Mouse (Mus musculus) forebrain, postnatal 0 days (tissue): ENCODE data around the gene Fas. TPM values are rescaled to one million over a fixed set of nuclear protein-coding genes. Genes with fewer than 3 reads are reported as not detected.

ENCODE experiments used
- ATAC-seq: fragments of 200-750 bp; cut with Nextera tagmentation; 2 replicates; pipeline ENCODE4 v1.8.0; 2017; ENCODE audit warnings: mild to moderate bottlenecking, moderate library complexity
- DNase-seq: peaks from one replicate; pipeline ENCODE4 v3.0.0-alpha.2; 2015
- H3K27ac ChIP-seq: fragments of 300-500 bp; sonication (generic); 2 replicates; pipeline ENCODE4 v1.5.1; 2014; ENCODE audit warnings: low read depth, mild to moderate bottlenecking, antibody characterized with exemption, low read length, moderate library complexity, mixed read lengths
- H3K27me3 ChIP-seq: fragments of 300-500 bp; sonication (generic); 2 replicates; pipeline ENCODE4 v1.6.1; 2014; ENCODE audit warnings: mild to moderate bottlenecking, low read length, mixed read lengths; ENCODE audit not compliant: insufficient read depth
- H3K36me3 ChIP-seq: fragments of 300-500 bp; sonication (generic); 2 replicates; pipeline ENCODE4 v1.6.1; 2014; ENCODE audit warnings: mild to moderate bottlenecking, moderate library complexity; ENCODE audit not compliant: insufficient read depth
- H3K4me1 ChIP-seq: fragments of 300-500 bp; sonication (generic); 2 replicates; pipeline ENCODE4 v1.6.1; 2014; ENCODE audit warnings: antibody characterized with exemption; ENCODE audit not compliant: insufficient read depth
- H3K4me2 ChIP-seq: fragments of 300-500 bp; sonication (generic); 2 replicates; pipeline ENCODE4 v1.6.1; 2014; ENCODE audit warnings: low read depth, mild to moderate bottlenecking, moderate library complexity
- H3K4me3 ChIP-seq: fragments of 300-500 bp; sonication (generic); 2 replicates; pipeline ENCODE4 v1.5.1; 2014; ENCODE audit warnings: low read depth, low read length, mixed read lengths
- H3K9ac ChIP-seq: fragments of 300-500 bp; sonication (generic); 2 replicates; pipeline ENCODE4 v1.6.1; 2014; ENCODE audit warnings: mild to moderate bottlenecking
- H3K9me3 ChIP-seq: fragments of 300-500 bp; sonication (generic); 2 replicates; pipeline ENCODE4 v1.6.1; 2016; ENCODE audit warnings: low read length
- CTCF ChIP-seq: sonication (generic); IDR thresholded peaks from 2 replicates; pipeline ENCODE4 v1.5.1; 2016; ENCODE audit warnings: antibody characterized with exemption, control low read depth, low read depth
- WGBS: fragments of 180-500 bp; shearing (Covaris S2); extraction: QIAGEN DNeasy Blood & Tissue Kit; methylation state at CpG from one replicate; pipeline ENCODE4 v1.1.7; 2014; 5-methylcytosine and 5-hydroxymethylcytosine counted together
- polyA plus RNA-seq: library from polyadenylated mRNA; unstranded; fragments of >200 nt; fragmentation: Nextera tagmentation; extraction: Ambion mirVana; gene quantifications from 2 replicates; pipeline ENCODE4 v1.2.1, GENCODE M21; 2015
- total RNA-seq: library from RNA; depleted of rRNA; stranded (reverse); fragments of >200 nt; gene quantifications from 2 replicates; pipeline ENCODE4 v1.2.3, GENCODE M21; 2014

Fas gene
- total and polyA plus RNA-seq, 2 experiments from 2014 or later = 0.85 to 2.5 TPM

- DNase-seq = no peak
- no peaks in the 10 kb centered on the region for H3K4me1 ChIP-seq
- no peak overlapping the region for H3K4me2 ChIP-seq
- 88% methylated on average over 9 of the region's 9 CpGs for WGBS
- no peak overlapping the region for H3K4me3 ChIP-seq
- H3K9ac ChIP-seq = no peak overlapping the region
- no peak for TF ChIP-seq CTCF
- no peaks in the 10 kb centered on the region for H3K36me3 ChIP-seq
- H3K27me3 ChIP-seq = no peaks in the 10 kb centered on the region
- ATAC-seq = no peak
- no peaks in the 10 kb centered on the region for H3K9me3 ChIP-seq
- no peak overlapping the region for H3K27ac ChIP-seq
Observed at GRCm38 (mm10) chr19:34252450-34252849, 38.0 kb upstream of the Fas start.

DNA sequence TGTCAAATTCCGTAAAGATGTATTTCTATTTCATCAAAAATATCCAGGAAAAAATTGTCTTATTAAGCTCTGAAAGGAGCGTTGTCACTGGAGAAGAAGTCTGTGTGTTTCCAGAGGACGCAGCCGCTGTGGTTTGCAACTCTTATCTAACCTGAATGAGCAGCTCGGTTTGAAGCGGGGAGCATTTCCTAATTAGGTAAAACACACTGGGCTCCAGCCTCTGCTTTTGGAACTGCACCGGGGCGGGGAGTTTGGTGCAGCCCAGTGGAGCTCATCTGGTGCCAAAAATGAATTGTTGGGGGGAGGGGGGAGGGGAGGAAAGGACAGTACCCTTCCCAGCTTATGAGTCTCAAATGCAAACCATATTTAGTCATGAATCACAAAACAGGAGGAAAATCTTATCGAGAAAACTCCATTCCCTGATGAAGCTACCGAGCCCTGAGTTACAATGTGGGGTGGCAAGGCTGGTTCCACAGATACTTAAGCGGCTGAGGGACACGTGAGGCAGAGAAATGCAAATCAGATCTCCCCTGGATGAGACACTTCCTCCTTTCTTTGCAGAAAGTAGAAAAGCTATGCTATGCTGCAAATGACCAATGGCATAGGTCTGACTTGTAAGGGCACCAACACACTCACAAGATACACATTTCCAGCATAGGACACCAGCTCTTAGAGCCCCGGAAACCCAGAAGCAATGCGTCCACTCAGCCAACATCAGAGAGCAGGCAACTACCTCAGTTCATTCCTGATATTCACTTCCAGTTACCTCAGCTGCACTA, 36.2 kb upstream of the Fas start:
- no peaks in the 10 kb centered on the region for H3K36me3 ChIP-seq
- H3K4me1 ChIP-seq = no peaks in the 10 kb centered on the region
- TF ChIP-seq CTCF = no peak
- peak; percentile 14; the same call in 1 of the 2 replicates for ATAC-seq
- no peak overlapping the region for H3K4me3 ChIP-seq
- H3K27ac ChIP-seq = no peak overlapping the region
- H3K9ac ChIP-seq = no peak overlapping the region
- H3K9me3 ChIP-seq = no peaks in the 10 kb centered on the region
- no peaks in the 10 kb centered on the region for H3K27me3 ChIP-seq
- DNase-seq = no peak
- WGBS = 33% methylated on average over 14 of the region's 14 CpGs
- H3K4me2 ChIP-seq = 0 out of 2 replicates have a peak overlapping the region, but pooled peaks have one; percentile 21

GRCm38 (mm10) chr19:34254880-34255681, 35.4 kb upstream of the Fas start, which contains the start of gene Acta2:
Gene Acta2, minus strand, starts transcription at chr19:34255590.
- Histone ChIP-seq H3K9me3 (no peaks in the 10 kb centered on the region), H3K4me2 (no peak within 1 kb of the TSS), H3K4me1 (no peaks in the 10 kb centered on the region), H3K27ac (no peak within 1 kb of the TSS), H3K36me3 (no peaks in the 10 kb centered on the region), H3K9ac (no peak within 1 kb of the TSS), H3K4me3 (no peak within 1 kb of the TSS), H3K27me3 (no peaks in the 10 kb centered on the region)
- 58% methylated on average over 16 of the region's 16 CpGs for WGBS
- DNase-seq (no peak), ATAC-seq (0 out of 2 replicates have a peak, but pooled peaks have one; percentile 20)
- no peak for TF ChIP-seq CTCF

DNA sequence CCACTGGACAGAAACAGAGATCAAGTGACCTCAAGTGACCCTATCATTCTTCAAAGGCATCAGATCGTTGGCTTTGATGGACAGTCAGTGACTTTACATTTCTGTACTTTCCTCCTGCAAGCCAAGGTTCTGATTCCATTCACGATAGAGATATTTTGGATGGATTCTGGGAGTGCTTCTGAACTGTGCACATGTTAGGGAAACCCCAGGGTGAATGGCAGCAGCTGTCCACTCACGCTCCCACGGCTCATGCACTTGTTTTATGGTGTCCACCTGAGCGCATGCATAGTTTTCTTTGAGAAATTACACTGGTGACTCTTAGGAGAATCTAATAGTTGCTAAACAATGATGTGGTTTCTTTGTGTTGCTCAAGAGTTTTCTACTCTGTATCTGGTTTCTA, 34.3 kb upstream of the Fas start:
- Histone ChIP-seq H3K4me3 (no peak overlapping the region), H3K4me2 (no peak overlapping the region), H3K27me3 (no peaks in the 10 kb centered on the region), H3K9me3 (no peaks in the 10 kb centered on the region), H3K9ac (no peak overlapping the region), H3K36me3 (no peaks in the 10 kb centered on the region), H3K27ac (no peak overlapping the region), H3K4me1 (no peaks in the 10 kb centered on the region)
- no peak for TF ChIP-seq CTCF
- 83% methylated on average over 5 of the region's 5 CpGs for WGBS
- no peak for DNase-seq
- no peak for ATAC-seq

DNA sequence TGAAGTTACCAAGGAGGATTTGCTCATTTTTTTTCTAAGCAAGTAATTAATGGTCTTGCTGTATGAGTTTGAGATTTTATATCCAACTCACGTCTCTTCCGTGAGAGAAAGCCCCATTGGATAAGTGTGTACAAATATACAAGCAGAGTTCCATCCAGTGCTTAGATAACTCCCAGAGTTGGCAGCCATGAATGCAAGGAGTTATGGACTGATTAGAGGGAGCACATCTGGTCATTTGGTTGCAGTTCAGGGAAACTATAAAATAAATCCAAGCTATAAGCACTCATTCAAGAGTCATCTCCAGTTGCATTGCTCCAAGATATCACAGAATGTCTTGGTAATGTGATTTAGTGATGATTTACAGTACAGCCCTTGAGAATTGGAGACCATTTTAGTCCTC, 33.5 kb upstream of the Fas start:
- WGBS = 89% methylated on average over 2 of the region's 2 CpGs
- TF ChIP-seq CTCF = no peak
- ATAC-seq = no peak

GRCm38 (mm10) chr19:34262273-34262974, 28.0 kb upstream of the Fas start:
- no peak overlapping the region for H3K4me3 ChIP-seq
- ATAC-seq (no peak), DNase-seq (no peak)
- H3K9me3 ChIP-seq = no peaks in the 10 kb centered on the region
- no peak overlapping the region for H3K4me2 ChIP-seq
- H3K27ac ChIP-seq = no peak overlapping the region
- no peaks in the 10 kb centered on the region for H3K27me3 ChIP-seq
- 88% methylated on average over 2 of the region's 2 CpGs for WGBS
- no peak overlapping the region for H3K9ac ChIP-seq
- no peak for TF ChIP-seq CTCF
- no peaks in the 10 kb centered on the region for H3K36me3 ChIP-seq
- no peaks in the 10 kb centered on the region for H3K4me1 ChIP-seq

More for the DNA sequence above, 33.5 kb upstream of the Fas start:
- H3K4me2 ChIP-seq = no peak overlapping the region
- H3K27me3 ChIP-seq = no peaks in the 10 kb centered on the region
- no peak overlapping the region for H3K9ac ChIP-seq
- no peaks in the 10 kb centered on the region for H3K9me3 ChIP-seq
- no peak for DNase-seq
- no peak overlapping the region for H3K4me3 ChIP-seq
- no peaks in the 10 kb centered on the region for H3K4me1 ChIP-seq
- H3K36me3 ChIP-seq = no peaks in the 10 kb centered on the region
- H3K27ac ChIP-seq = no peak overlapping the region
